Mouse (Mus musculus) spleen, adult 18-20 months (tissue): Measurements from ENCODE around the gene Olfr315.
"Not testable (repeated sequence)": the region's sequence is repeated elsewhere in the genome, so short reads cannot be mapped to it uniquely, and the experiment has no call there.

Experiments
- DNase-seq, 2 experiments: peaks; one replicate each; pipeline ENCODE4 v3.0.0; 2022; ENCODE audit warnings: mixed read lengths in 2 of 2

Olfr315 gene

GRCm38 (mm10) chr11:58772888-58773287 lies at the start of gene Olfr315:
Olfr315 (plus strand) TSS chr11:58773188.
- DNase-seq: no peak

GRCm38 (mm10) chr11:58723914-58724313 lies 49.1 kb upstream of the Olfr315 start, which contains the start of gene Olfr318:
Olfr318 (minus strand) TSS chr11:58724014.
- no peak for DNase-seq

DNA sequence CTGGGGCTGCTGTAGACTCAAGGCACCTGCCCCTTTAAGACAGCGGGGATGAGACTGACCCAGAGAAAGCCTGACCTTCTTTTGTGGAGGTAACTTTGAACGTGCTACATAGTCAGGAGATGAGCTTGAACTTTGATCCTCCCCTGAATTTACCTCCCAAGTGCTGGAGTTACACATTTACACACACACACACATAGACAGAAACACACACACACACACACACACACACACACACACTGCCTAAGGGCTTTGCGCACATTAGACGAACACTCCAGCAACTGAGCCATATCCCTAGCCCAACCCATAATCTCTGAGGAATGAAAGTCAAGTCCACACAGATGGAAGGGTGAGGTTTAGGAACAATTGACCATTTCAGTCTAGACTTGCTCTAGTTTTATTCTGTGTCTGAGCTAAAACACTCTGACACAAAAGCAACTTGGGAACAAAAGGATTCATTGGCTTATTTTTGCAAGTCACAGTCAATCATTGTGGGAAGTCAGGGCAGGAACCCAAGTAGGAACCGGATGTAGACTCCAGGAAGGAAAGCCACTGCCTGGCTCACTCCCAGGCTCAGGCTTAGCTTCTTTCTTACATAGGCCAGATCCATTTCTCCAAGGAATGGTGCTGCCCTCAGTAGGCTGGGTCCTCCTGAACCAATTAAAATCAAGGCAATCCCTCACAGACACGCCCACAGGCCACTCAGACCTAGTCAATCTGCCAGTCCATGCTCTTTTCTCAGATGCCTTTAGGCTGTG lies 44.9 kb upstream of the Olfr315 start:
- not testable (repeated sequence) for DNase-seq

GRCm38 (mm10) chr11:58733372-58733771 lies 39.6 kb upstream of the Olfr315 start:
- DNase-seq: no peak

DNA sequence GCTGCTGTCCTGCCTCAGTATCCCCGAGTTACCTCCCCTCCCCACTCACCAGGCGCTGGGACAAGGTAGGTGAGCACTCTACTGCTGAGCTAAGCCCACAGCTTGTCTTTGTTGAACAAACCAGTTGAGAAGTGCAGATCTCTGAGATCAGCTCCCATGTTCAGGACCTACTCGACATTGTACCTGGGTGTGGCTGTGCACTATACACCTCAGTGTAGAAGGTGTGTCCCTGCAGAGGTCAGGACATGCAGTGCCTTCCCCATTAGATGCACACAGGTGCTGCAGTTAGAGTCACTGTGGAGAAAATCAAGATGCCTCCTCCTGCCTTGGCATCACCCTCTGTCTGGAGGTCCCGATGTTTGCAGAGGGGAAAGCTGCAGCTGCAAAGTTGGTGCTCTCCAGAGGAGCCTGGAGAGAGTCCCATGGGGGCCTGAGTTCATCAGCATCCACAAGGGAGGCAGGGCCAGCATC lies 34.2 kb upstream of the Olfr315 start, which contains the start of gene Olfr317:
Gene Olfr317 (minus strand): TSS at position 421 of the 471 bp plus-strand sequence.
- DNase-seq: no peak

DNA sequence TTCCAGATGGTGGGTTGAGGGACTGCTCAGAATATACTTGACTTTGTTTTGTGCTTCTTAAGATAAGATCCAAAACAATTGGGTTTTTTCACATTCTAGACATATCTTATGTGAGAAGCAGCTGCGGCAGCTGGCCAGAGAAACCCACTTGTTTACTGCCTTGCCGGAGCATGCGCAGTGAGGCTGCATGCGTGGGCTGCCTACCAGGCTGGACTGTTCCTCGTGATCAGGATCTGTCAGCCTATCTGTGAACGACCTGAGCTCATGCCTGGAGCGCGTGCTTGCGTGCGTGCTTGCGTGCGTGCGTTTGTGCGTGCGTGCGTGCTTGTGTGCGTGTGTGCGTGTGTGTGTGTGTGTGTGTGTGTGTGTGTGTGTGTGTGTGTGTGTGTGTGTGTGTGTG lies 21.9 kb upstream of the Olfr315 start:
- not testable (repeated sequence) for DNase-seq

DNA sequence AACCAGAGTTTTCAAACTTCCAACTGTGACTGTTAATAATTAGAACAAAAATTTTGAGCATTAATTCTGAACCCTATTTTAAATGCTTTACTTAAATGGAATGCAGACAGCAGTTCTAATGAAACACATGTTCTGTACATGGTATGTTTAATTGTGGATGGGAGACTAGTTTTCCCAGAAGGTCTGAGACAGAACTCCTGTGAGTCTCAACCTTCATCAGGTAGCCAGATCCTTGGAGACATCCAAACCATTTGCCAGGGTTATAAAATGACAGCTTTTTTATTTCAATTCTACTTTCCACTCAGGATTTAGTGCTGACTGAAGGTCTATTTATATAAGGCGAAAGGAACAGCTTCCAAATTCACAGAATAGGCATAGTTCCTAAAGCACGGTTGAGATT lies 20.6 kb upstream of the Olfr315 start, which contains the start of gene Olfr316:
Gene Olfr316 (plus strand): TSS at position 301 of the 400 bp plus-strand sequence.
- DNase-seq: no peak

GRCm38 (mm10) chr11:58782480-58783089 lies 9.6 kb downstream of the Olfr315 start, which contains the start of gene Olfr314:
Olfr314 (plus strand) TSS chr11:58782952.
- DNase-seq: no peak

GRCm38 (mm10) chr11:58784182-58784581 lies 11.2 kb downstream of the Olfr315 start:
- no peak for DNase-seq

DNA sequence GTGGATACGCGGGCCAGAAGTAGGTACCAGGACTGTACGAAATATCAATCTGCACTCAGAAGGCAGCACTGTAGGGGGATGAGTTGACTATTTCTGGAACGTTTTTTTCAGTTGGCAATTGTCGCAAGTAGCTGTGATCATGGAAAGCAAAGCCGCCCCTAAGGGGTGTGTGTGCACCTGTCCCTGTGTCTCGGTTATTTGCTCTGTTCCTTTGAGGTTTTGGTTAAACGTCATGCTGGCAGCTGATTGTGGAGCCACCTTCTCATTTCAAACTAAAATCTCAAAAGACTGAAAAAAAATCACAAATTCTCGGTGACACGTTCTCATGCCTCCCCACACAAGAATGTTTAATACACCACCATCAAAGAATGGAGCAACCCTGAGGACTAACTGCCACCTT lies 14.7 kb downstream of the Olfr315 start:
- no peak for DNase-seq

- no peak for DNase-seq
Measured at GRCm38 (mm10) chr11:58788346-58788745, 15.4 kb downstream of the Olfr315 start.

DNA sequence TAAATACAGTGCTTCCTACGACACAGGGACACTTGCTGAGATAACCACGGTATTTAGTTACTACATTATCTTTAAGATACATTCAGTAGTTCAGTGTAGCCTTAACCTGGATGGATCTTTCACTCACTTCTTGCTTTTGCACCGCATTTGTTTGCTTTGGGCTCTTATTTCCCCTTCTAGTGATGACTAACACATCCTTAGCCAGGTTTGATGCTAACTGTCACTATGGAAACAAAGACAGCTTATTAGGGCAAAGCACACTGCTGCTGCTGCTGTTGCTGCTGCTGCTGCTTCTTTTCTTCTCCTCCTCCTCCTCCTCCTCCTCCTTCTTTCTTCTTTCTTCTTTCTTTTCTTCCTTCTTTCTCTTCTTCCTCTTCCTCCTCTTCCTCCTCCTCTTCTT lies 16.5 kb downstream of the Olfr315 start:
- no peak for DNase-seq

DNA sequence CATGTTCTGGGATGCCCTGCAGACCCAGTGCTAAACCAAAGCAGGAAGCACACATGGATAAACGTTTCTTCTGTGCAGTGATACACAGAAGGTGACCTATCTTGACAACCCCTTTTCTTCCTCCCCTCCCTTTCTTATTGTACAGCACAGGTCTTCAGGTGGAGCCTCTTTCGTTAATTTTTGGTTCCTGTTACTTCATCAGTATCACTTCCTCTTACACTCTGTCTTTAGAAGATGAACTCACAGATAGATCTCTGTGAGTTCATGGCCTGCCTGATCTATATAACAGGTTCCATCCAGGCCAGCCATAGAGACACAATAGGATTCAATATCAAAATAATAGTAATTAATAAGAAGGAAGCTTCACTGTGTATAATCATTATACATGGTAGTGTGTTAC lies 17.1 kb downstream of the Olfr315 start:
- DNase-seq: no peak

DNA sequence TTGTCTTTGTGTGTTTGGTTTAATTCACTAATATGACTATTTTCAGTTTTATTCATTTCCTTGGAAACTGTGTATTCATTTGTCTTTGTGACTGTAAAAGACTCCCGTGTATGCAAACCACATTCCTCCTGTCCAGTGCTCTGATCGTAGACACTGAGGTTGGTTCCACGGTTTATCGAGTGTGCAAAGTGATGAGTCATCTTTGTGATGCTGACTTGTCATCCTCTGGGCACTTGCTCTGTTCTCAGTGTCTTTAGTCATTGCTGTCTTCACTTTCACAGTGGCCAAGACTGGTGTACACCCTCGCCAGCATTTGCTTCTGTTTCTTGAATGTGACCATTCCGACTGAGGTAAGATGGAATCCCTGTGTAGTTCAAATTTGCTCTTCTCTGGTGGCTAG lies 17.7 kb downstream of the Olfr315 start:
- no peak for DNase-seq

DNA sequence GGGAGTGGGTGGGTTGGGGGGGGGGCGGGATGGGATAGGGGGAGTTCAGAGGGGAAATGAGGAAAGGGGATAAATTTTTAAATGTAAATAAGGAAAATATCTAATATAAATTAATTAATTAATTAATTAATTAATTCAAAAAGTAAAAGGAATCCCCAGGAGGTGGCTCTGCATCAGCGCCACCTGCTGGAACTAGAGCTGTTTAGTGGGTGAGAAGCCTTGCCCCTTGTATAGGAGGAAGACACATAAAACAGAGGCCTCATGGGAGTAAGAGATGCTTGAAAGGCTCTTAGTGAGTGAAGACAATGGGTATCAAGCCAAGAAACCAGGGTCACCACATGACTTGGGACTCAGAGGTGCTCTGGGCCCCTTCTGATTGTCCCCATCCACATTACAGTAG lies 22.9 kb downstream of the Olfr315 start:
- DNase-seq: no peak

DNA sequence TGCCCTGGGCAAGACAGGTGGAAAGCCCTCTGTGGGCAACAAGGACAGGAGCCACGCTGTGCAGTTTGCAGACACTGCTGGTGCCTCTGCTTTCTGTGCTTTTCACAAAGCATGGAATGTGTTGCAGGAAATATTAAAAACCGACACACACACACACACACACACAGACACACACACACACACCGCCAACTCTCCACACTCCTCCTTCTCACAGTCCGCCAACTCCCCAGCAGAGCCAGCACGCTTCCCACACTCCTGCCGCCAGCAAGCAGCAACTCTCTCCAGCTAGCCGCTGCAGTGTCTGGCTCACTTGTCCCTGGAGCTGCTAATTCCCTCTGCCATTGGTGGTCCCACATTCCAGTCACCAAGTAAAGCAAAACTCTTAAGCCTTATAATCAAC lies 23.9 kb downstream of the Olfr315 start:
- no peak for DNase-seq

- DNase-seq: no peak
Measured at GRCm38 (mm10) chr11:58799747-58800146, 26.8 kb downstream of the Olfr315 start.

- DNase-seq: no peak
Measured at GRCm38 (mm10) chr11:58801558-58802228, 28.7 kb downstream of the Olfr315 start, which contains the start of gene Fam183b. Fam183b (minus strand) TSS chr11:58801960.

GRCm38 (mm10) chr11:58803871-58804270 lies 30.9 kb downstream of the Olfr315 start:
- DNase-seq: no peak

GRCm38 (mm10) chr11:58804393-58804792 lies 31.4 kb downstream of the Olfr315 start:
- DNase-seq: no peak

GRCm38 (mm10) chr11:58812001-58812400 lies 39.0 kb downstream of the Olfr315 start:
- DNase-seq: no peak

DNA sequence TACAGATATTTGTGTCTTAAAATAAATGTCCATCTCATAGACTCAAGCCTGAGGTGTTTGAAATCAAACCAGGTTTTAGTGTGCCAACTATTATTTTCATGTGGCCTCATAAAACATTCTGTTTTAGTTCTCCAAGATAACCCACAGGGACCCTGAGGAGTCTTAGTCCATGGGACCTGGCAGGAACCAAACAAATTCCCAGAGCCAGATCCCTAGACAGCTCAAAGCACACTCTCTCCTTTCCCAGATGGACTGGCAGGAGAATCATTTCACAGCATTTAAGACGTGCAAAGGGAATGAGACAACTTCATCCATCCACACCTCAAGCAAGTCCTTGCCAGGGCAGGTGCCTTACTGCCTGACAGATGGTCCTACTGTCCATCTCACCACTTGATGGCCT lies 41.7 kb downstream of the Olfr315 start, which contains the start of gene Olfr313:
Gene Olfr313 (plus strand): TSS at position 301 of the 400 bp plus-strand sequence.
- not testable (repeated sequence) for DNase-seq

DNA sequence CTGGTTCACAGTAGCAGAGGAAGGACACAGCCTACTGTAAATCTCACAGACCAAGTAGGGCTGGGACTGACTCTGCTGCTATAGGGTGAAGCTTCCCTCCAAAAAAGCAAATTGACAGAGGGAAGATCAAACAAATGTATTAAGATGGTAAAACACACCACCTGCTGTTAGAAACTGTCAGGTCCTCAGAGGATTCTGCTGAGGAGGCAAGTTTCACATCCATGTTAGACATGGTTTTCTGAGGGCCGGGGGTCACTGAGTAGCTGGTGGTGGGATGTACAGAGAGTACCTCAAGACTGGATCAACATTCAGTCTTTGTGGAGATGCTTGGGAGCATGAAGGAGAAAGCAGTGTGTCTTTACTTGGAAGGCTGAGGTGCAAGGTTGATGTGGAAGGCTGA lies 42.7 kb downstream of the Olfr315 start:
- no peak for DNase-seq
